Mouse (Mus musculus) embryonic facial prominence, embryonic 11.5 days (tissue): Measurements from ENCODE around the gene Med28. TPM values are rescaled to one million over a fixed set of nuclear protein-coding genes. Genes with fewer than 3 reads are reported as not detected.

Source experiments
- ATAC-seq: fragments of 200-750 bp; cut with Nextera tagmentation; replicated peaks from 2 replicates; pipeline ENCODE4 v1.8.0; 2017; ENCODE audit warnings: low read depth; ENCODE audit not compliant: insufficient number of reproducible peaks, low FRiP score, low TSS enrichment
- DNase-seq: peaks from one replicate; pipeline ENCODE4 v3.0.0-alpha.2; 2015; ENCODE audit warnings: low spot score
- H3K27ac ChIP-seq: fragments of 300-500 bp; sonication (generic); replicated peaks from 2 replicates; pipeline ENCODE4 v1.5.1; 2014; ENCODE audit warnings: mild to moderate bottlenecking, low read depth, low read length, control low read depth
- H3K27me3 ChIP-seq: fragments of 300-500 bp; sonication (generic); 2 replicates; pipeline ENCODE4 v1.6.1; 2014; ENCODE audit warnings: mild to moderate bottlenecking, low read length, moderate library complexity, mixed read lengths; ENCODE audit not compliant: control insufficient read depth, insufficient read depth
- H3K36me3 ChIP-seq: fragments of 300-500 bp; sonication (generic); replicated peaks from 2 replicates; pipeline ENCODE4 v1.6.1; 2014; ENCODE audit warnings: low read depth, mild to moderate bottlenecking, low read length, moderate library complexity, mixed read lengths; ENCODE audit not compliant: control insufficient read depth, insufficient read depth
- H3K4me1 ChIP-seq: fragments of 300-500 bp; sonication (generic); 2 replicates; pipeline ENCODE4 v1.6.1; 2014; ENCODE audit warnings: low read length, mixed read lengths; ENCODE audit not compliant: control insufficient read depth, insufficient read depth
- H3K4me2 ChIP-seq: fragments of 300-500 bp; sonication (generic); 2 replicates; pipeline ENCODE4 v1.6.1; 2014; ENCODE audit warnings: low read depth, mild to moderate bottlenecking, control low read depth, low read length, moderate library complexity
- H3K4me3 ChIP-seq: fragments of 300-500 bp; sonication (generic); 2 replicates; pipeline ENCODE4 v1.5.1; 2014; ENCODE audit warnings: low read depth, low read length, control low read depth
- H3K9ac ChIP-seq: fragments of 300-500 bp; sonication (generic); replicated peaks from 2 replicates; pipeline ENCODE4 v1.6.1; 2014; ENCODE audit warnings: mild to moderate bottlenecking, control low read depth, low read length
- H3K9me3 ChIP-seq: fragments of 300-500 bp; sonication (generic); replicated peaks from 2 replicates; pipeline ENCODE4 v1.6.1; 2016; ENCODE audit warnings: mild to moderate bottlenecking, low read length, inconsistent platforms, mixed read lengths; ENCODE audit not compliant: control insufficient read depth
- WGBS: fragments of 180-500 bp; shearing (Covaris S2); extraction: QIAGEN DNeasy Blood & Tissue Kit; methylation state at CpG from one replicate; pipeline ENCODE4 v1.1.7; 2014; 5-methylcytosine and 5-hydroxymethylcytosine counted together
- polyA plus RNA-seq: library from polyadenylated mRNA; unstranded; fragments of >200 nt; fragmentation: Nextera tagmentation; extraction: Ambion mirVana; gene quantifications from 2 replicates; pipeline ENCODE4 v1.2.1, GENCODE M21; 2014

The Med28 gene
- polyA plus RNA-seq, 1 experiment from 2014 or later, result 300 TPM

DNA sequence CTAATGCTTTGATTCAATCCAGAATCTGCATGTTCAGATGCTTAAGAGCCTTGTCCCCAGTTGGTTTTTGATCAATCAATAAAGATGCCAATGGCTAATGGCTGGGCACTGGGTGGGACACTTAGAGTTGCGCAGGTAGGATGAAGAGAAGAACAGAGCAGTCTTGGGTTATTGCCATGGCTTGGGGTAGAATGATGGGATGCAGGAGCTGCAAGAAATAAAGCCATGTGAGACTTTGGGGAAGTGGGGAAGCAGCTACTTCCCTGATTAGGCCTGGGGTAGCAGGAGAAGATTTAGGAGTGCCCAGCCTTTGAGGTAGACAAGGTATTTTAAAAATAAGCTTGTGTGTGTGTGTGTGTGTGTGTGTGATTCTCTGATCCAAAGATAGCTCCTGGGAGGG lies 40.0 kb upstream of the Med28 start:
- H3K9me3 ChIP-seq, result no peaks in the 10 kb centered on the region
- 94% methylated on average over 1 of the region's 1 CpGs for WGBS
- H3K27ac ChIP-seq, result no peak overlapping the region
- H3K36me3 ChIP-seq, result no peaks in the 10 kb centered on the region
- no peak overlapping the region for H3K9ac ChIP-seq
- no peak overlapping the region for H3K4me2 ChIP-seq
- no peak overlapping the region for H3K4me3 ChIP-seq
- ATAC-seq (no peak), DNase-seq (no peak)
- H3K27me3 ChIP-seq, result no peaks in the 10 kb centered on the region
- H3K4me1 ChIP-seq, result no peaks in the 10 kb centered on the region

GRCm38 (mm10) chr5:45481125-45481524 lies 38.9 kb upstream of the Med28 start:
- H3K27ac ChIP-seq, result no peak overlapping the region
- H3K9ac ChIP-seq, result no peak overlapping the region
- H3K4me2 ChIP-seq, result no peak overlapping the region
- WGBS, result 90% methylated on average over 2 of the region's 2 CpGs
- H3K4me3 ChIP-seq, result no peak overlapping the region
- H3K4me1 ChIP-seq, result no peaks in the 10 kb centered on the region
- no peaks in the 10 kb centered on the region for H3K9me3 ChIP-seq
- no peaks in the 10 kb centered on the region for H3K27me3 ChIP-seq
- DNase-seq, result no peak
- no peak for ATAC-seq
- H3K36me3 ChIP-seq, result no peaks in the 10 kb centered on the region

DNA sequence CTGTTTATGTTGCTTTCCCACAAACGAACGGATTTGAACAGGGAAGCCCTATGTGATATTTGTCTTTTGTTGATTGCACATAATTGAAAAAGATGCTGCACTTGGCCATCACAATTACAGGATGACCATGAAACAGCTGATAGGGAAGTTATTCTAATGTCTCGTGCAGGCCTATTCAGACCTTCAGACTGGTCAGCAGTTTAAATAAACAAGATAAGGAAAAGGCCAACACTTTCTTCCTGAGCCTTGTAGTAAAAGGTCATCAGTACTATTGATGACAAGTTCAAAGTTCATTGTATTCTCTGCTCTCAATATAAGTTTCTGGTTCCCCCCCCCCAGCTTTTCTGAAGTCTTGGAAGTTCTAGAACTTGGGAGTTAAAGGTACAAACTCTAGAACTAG lies 37.4 kb upstream of the Med28 start:
- no peaks in the 10 kb centered on the region for H3K4me1 ChIP-seq
- H3K27me3 ChIP-seq, result no peaks in the 10 kb centered on the region
- no peaks in the 10 kb centered on the region for H3K36me3 ChIP-seq
- WGBS, result 69% methylated on average over 3 of the region's 3 CpGs
- H3K27ac ChIP-seq, result no peak overlapping the region
- H3K4me2 ChIP-seq, result no peak overlapping the region
- H3K4me3 ChIP-seq, result no peak overlapping the region
- H3K9me3 ChIP-seq, result no peaks in the 10 kb centered on the region
- ATAC-seq, result no peak
- H3K9ac ChIP-seq, result no peak overlapping the region
- no peak for DNase-seq

GRCm38 (mm10) chr5:45483654-45484053 lies 36.4 kb upstream of the Med28 start:
- WGBS, result 89% methylated on average over 1 of the region's 1 CpGs
- H3K4me1 ChIP-seq, result no peaks in the 10 kb centered on the region
- no peaks in the 10 kb centered on the region for H3K27me3 ChIP-seq
- no peak overlapping the region for H3K4me2 ChIP-seq
- no peak overlapping the region for H3K4me3 ChIP-seq
- H3K9ac ChIP-seq, result no peak overlapping the region
- DNase-seq, result no peak
- no peak for ATAC-seq
- no peaks in the 10 kb centered on the region for H3K9me3 ChIP-seq
- no peak overlapping the region for H3K27ac ChIP-seq
- no peaks in the 10 kb centered on the region for H3K36me3 ChIP-seq

- no peak overlapping the region for H3K9ac ChIP-seq
- DNase-seq (no peak), ATAC-seq (no peak)
- no peaks in the 10 kb centered on the region for H3K36me3 ChIP-seq
- 73% methylated on average over 4 of the region's 4 CpGs for WGBS
- no peak overlapping the region for H3K4me2 ChIP-seq
- H3K4me3 ChIP-seq, result no peak overlapping the region
- H3K27me3 ChIP-seq, result no peaks in the 10 kb centered on the region
- no peaks in the 10 kb centered on the region for H3K9me3 ChIP-seq
- H3K4me1 ChIP-seq, result no peaks in the 10 kb centered on the region
- H3K27ac ChIP-seq, result no peak overlapping the region
Measured at GRCm38 (mm10) chr5:45491776-45492175, 28.3 kb upstream of the Med28 start.

GRCm38 (mm10) chr5:45493191-45494092 lies 26.6 kb upstream of the Med28 start, which contains the start of gene Lap3:
TSS of gene Lap3 (plus strand) at chr5:45493374.
- no peaks in the 10 kb centered on the region for H3K27me3 ChIP-seq
- H3K4me2 ChIP-seq, result peak within 1 kb of the TSS; percentile 75
- peak within 1 kb of the TSS; percentile 69 for H3K9ac ChIP-seq
- no peaks in the 10 kb centered on the region; the same call in 1 of the 2 replicates for H3K36me3 ChIP-seq
- H3K9me3 ChIP-seq, result no peaks in the 10 kb centered on the region
- H3K4me1 ChIP-seq, result no peaks in the 10 kb centered on the region
- peak within 1 kb of the TSS; percentile 56 for H3K4me3 ChIP-seq
- peak; percentile 98 for DNase-seq
- ATAC-seq, result peak; percentile 96
- peak within 1 kb of the TSS; percentile 29; the same call in 1 of the 2 replicates for H3K27ac ChIP-seq
- WGBS, result under 1% methylated on average over 78 of the region's 78 CpGs

GRCm38 (mm10) chr5:45494093-45494755 lies 25.8 kb upstream of the Med28 start:
- 69% methylated on average over 9 of the region's 9 CpGs for WGBS

More at GRCm38 (mm10) chr5:45494093-45494755, 25.8 kb upstream of the Med28 start:
- H3K27ac ChIP-seq, result no peak overlapping the region
- H3K9me3 ChIP-seq, result no peaks in the 10 kb centered on the region
- no peaks in the 10 kb centered on the region for H3K27me3 ChIP-seq
- peak overlapping the region; percentile 75 for H3K4me2 ChIP-seq
- DNase-seq (no peak), ATAC-seq (peak; percentile 5; the same call in 1 of the 2 replicates)
- peak overlapping the region; percentile 56 for H3K4me3 ChIP-seq
- H3K4me1 ChIP-seq, result no peaks in the 10 kb centered on the region
- H3K36me3 ChIP-seq, result no peaks in the 10 kb centered on the region; the same call in 1 of the 2 replicates
- peak overlapping the region; percentile 69 for H3K9ac ChIP-seq
